Mouse (Mus musculus) erythroblast, embryonic 14.5 days (primary cell): ENCODE data around the gene Wnt3.

ENCODE experiments used
- GATA1 ChIP-seq: IDR thresholded peaks from 2 replicates; pipeline ENCODE4 v1.6.1; 2012; ENCODE audit warnings: low read length, inconsistent platforms, mixed read lengths
- TAL1 ChIP-seq: IDR thresholded peaks from 3 replicates; pipeline ENCODE4 v1.6.1; 2012; ENCODE audit warnings: low read length, inconsistent platforms, mixed read lengths

DNA sequence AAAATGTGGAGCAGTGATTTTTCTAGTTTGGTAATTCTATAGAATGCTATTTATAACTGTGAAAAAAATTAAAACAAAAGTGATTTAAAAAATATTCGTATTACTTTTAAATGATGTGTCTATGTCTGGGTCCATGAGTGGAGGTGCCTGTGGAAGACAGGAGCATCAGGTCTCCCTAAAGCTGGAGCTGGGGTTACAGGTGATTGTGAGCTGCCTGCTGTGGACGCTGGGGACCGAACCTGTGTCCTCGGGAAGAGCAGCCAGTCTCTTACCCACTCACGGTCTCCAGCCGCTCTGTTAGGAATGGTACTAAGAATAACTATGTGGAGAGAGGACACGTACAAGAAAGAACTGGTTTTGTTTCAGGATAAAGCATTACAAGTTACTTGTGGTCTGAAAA, 82.7 kb downstream of the Wnt3 start:
- no peak for TF ChIP-seq GATA1
- TF ChIP-seq TAL1: no peak
